Mouse (Mus musculus) midbrain, embryonic 10.5 days (tissue): Measurements from ENCODE around the gene Ugt3a1. TPM values are rescaled to one million over a fixed set of nuclear protein-coding genes. Genes with fewer than 3 reads are reported as not detected.
"Not testable (repeated sequence)": the region's sequence is repeated elsewhere in the genome, so short reads cannot be mapped to it uniquely, and the experiment has no call there.

Experiments
- DNase-seq: peaks from one replicate; pipeline ENCODE4 v3.0.0-alpha.2; 2017; ENCODE audit warnings: low spot score
- H3K27ac ChIP-seq: fragments of 300-500 bp; sonication (generic); replicated peaks from 2 replicates; pipeline ENCODE4 v1.5.1; 2016; ENCODE audit warnings: mild to moderate bottlenecking
- H3K27me3 ChIP-seq: fragments of 300-500 bp; sonication (generic); 2 replicates; pipeline ENCODE4 v1.6.1; 2016; ENCODE audit warnings: low read depth, mild to moderate bottlenecking; ENCODE audit not compliant: poor library complexity, severe bottlenecking
- H3K36me3 ChIP-seq: fragments of 300-500 bp; sonication (generic); 2 replicates; pipeline ENCODE4 v1.6.1; 2016; ENCODE audit warnings: mild to moderate bottlenecking, moderate library complexity
- H3K4me1 ChIP-seq: fragments of 300-500 bp; sonication (generic); 2 replicates; pipeline ENCODE4 v1.6.1; 2016
- H3K4me3 ChIP-seq: fragments of 300-500 bp; sonication (generic); 2 replicates; pipeline ENCODE4 v1.5.1; 2016; ENCODE audit warnings: mild to moderate bottlenecking, moderate library complexity
- H3K9me3 ChIP-seq: fragments of 300-500 bp; sonication (generic); replicated peaks from 2 replicates; pipeline ENCODE4 v1.6.1; 2016; ENCODE audit warnings: mild to moderate bottlenecking
- WGBS: fragments of 180-500 bp; shearing (Covaris S2); methylation state at CpG from one replicate; pipeline ENCODE4 v1.1.7; 2016; 5-methylcytosine and 5-hydroxymethylcytosine counted together
- polyA plus RNA-seq: library from polyadenylated mRNA; unstranded; fragments of >200 nt; fragmentation: Nextera tagmentation; extraction: Ambion mirVana; gene quantifications from 2 replicates; pipeline ENCODE4 v1.2.1, GENCODE M21; 2016

The Ugt3a1 gene
- not detected in 2 replicates for polyA plus RNA-seq

DNA sequence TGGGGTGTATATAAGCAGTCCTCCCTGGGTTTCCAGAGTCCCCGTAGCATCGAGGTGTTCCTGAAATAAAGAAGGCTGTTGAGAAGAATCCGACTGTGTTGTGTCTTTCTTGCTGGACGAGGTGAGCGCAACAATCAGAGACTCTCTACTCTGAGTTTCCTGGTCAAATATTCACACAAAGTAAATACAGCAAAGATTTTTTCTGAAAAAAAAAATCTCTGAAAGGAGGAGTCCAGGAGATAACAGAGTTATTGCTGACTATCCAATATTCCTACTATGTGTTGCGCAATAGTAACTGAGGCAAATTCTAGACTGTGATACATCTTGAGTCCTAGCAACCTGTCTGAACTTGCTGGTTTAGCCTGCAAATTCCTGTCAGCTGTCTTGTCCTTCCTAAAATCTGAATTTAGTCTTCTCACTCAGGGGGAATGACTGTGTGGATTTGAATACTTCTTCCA is at the start of gene Ugt3a1:
TSS of gene Ugt3a1 (plus strand) at position 51 of the 458 bp plus-strand sequence.
- no peak within 1 kb of the TSS for H3K4me3 ChIP-seq
- no peaks in the 10 kb centered on the region for H3K27me3 ChIP-seq
- no peak for DNase-seq
- no peaks in the 10 kb centered on the region for H3K4me1 ChIP-seq
- H3K9me3 ChIP-seq = no peaks in the 10 kb centered on the region
- WGBS = 96% methylated on average over 6 of the region's 6 CpGs
- no peak within 1 kb of the TSS for H3K27ac ChIP-seq
- no peaks in the 10 kb centered on the region for H3K36me3 ChIP-seq

DNA sequence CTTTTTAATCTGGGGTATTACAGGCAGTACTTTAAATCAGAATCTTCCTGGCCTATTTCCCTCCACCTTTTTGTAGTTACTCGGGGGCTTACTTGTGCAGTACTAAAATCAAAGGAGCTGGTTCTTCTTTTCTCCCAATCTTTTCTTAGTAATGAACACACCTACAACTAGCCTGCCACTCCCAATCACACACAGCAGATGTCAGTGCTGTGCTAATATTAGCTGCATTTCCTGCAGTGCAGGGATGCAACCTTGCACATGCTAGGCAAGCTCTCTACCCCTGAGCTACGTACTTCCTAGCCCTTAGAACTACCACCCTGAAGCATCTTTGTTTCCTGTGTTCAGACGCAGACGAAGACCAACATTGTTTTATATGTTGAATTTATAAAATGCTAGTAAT is 45.8 kb upstream of the Ugt3a1 start:
- H3K27me3 ChIP-seq, H3K27ac ChIP-seq, H3K9me3 ChIP-seq, DNase-seq, H3K4me3 ChIP-seq, H3K4me1 ChIP-seq, H3K36me3 ChIP-seq: not testable (repeated sequence)
- WGBS = 82% methylated on average over 4 of the region's 4 CpGs

DNA sequence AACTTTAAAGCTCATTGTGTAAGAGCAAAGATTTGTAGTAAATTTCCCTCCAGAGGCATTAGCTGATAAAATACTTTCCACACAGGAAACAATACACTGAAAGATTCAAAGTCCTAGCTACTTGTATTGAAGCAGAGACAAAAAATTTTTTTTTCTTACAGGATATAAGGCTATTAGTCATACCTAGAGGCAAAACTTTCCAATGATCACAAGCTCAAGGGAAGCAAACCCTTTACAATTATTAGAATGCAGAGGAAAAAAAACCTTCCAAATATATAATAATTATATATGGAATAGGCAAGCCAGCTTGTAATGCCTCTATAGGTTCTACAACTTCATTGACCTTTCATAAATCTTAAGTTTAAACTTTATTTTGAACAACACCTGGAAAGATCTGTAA is 30.3 kb upstream of the Ugt3a1 start:
- Histone ChIP-seq H3K4me1 (no peaks in the 10 kb centered on the region), H3K36me3 (no peaks in the 10 kb centered on the region), H3K4me3 (no peak overlapping the region), H3K9me3 (no peaks in the 10 kb centered on the region), H3K27me3 (no peaks in the 10 kb centered on the region), H3K27ac (no peak overlapping the region)
- DNase-seq = no peak

DNA sequence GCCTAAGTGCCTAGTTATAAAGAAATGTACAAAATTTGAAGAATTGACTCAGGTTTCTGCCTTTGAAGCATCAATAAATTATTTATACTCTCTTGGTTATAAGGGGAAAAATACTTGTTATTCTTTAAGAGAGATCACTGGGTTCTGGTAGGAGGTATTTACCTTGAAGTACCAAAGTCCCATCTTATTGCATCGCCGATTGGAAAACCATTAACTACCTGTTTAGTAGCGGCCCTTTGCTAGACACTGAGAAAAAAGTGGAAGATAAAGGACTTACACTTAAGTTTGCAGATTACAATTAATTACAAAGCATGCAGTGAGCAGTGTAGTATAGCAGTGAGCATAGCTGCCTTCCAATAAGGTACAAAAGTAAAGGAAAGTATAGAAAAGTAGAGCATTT is 23.8 kb upstream of the Ugt3a1 start:
- H3K9me3 ChIP-seq = no peaks in the 10 kb centered on the region
- no peak for DNase-seq
- no peak overlapping the region for H3K4me3 ChIP-seq
- no peaks in the 10 kb centered on the region for H3K4me1 ChIP-seq
- H3K27me3 ChIP-seq = no peaks in the 10 kb centered on the region
- H3K27ac ChIP-seq = no peak overlapping the region
- no peaks in the 10 kb centered on the region for H3K36me3 ChIP-seq
- 91% methylated on average over 3 of the region's 3 CpGs for WGBS

DNA sequence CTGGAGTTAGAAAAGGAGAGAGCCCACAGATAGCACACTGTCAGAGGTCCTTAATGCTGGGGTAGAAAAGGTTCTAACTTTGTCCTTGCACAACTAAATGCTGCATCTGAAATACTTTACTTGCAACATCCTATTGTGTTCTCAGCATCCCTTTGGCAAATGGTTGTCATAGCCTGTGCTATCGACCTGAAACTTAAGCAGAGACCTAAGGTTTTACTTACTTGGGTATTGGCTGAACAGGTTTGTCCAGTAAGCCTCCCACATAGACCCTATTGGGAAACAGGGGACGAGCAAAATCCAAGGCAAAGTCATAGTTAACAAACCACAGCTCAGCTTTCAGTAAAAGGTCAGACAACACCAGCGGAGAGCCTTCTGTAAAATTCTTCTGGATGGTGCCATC is 16.1 kb upstream of the Ugt3a1 start:
- no peaks in the 10 kb centered on the region for H3K4me1 ChIP-seq
- 75% methylated on average over 3 of the region's 3 CpGs for WGBS

DNA sequence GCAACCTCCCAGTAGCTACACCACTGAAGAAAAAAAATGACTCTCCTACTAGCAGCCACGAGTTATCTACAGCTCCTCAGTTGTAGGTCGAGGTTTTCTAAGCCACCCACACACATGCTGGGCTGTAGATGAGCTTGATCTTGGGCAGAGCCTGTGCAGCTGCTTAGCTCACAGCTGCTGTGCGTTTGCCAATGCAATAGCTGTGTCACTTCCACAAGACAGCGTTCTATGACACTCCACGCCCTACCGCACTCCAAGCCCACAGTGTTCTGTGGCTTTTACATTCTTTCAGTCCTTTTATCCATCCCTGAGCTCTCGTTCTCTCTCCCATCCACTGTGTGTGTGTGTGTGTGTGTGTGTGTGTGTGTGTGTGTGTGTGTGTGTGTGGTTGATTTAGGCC is 4.8 kb upstream of the Ugt3a1 start:
- 86% methylated on average over 7 of the region's 7 CpGs for WGBS
- DNase-seq = no peak
- no peaks in the 10 kb centered on the region for H3K4me1 ChIP-seq
- H3K27ac ChIP-seq = no peak overlapping the region
- no peaks in the 10 kb centered on the region for H3K27me3 ChIP-seq
- H3K36me3 ChIP-seq = no peaks in the 10 kb centered on the region
- H3K4me3 ChIP-seq = no peak overlapping the region
- no peaks in the 10 kb centered on the region for H3K9me3 ChIP-seq

More for the DNA sequence above, 16.1 kb upstream of the Ugt3a1 start:
- no peak for DNase-seq
- no peaks in the 10 kb centered on the region for H3K27me3 ChIP-seq
- H3K9me3 ChIP-seq = no peaks in the 10 kb centered on the region
- H3K36me3 ChIP-seq = no peaks in the 10 kb centered on the region
- H3K27ac ChIP-seq = no peak overlapping the region
- no peak overlapping the region for H3K4me3 ChIP-seq

DNA sequence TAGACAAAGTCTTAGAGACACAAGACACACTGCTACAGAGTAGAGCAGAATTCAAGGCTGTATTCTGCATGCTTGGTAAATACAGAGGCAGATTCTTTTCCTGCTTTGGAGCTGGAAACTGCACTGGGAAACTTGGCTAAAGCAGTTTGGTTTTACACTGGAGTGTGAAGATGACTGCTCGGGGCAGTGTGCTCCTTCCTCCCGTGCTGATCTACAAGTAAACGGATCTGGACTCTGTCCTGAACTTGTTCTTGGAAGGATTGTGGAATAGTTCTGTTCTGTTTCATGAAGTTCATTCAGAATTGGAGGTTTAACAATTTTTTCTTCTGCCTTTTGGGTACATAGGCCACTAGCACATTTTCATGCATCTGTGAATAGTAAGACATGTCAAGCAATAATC is 2.3 kb downstream of the Ugt3a1 start:
- no peak for DNase-seq
- Histone ChIP-seq H3K27me3 (no peaks in the 10 kb centered on the region), H3K4me3 (no peak overlapping the region), H3K4me1 (no peaks in the 10 kb centered on the region), H3K36me3 (no peaks in the 10 kb centered on the region), H3K9me3 (no peaks in the 10 kb centered on the region), H3K27ac (no peak overlapping the region)
- WGBS = 86% methylated on average over 3 of the region's 3 CpGs

DNA sequence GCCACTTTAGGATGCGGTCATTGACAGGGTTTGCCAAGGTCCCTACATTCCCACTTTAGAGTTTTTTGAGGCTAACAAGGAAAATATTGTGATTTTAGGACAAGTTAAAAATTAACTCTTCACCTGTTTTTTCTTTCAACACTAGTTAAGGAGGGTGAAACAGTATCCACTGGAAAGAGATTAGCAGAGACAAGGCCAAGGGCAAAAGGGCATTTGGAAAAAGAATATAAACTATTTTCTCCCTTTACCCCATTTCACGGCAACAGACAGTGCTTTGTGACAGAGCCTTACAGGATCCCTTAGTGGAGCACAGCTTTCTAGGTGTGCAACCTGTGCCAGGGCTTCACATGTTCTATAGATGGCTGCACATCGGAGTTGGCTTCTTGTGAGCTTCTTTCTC is 2.9 kb downstream of the Ugt3a1 start:
- 92% methylated on average over 3 of the region's 3 CpGs for WGBS
- H3K4me3 ChIP-seq = no peak overlapping the region
- H3K9me3 ChIP-seq = no peaks in the 10 kb centered on the region

DNA sequence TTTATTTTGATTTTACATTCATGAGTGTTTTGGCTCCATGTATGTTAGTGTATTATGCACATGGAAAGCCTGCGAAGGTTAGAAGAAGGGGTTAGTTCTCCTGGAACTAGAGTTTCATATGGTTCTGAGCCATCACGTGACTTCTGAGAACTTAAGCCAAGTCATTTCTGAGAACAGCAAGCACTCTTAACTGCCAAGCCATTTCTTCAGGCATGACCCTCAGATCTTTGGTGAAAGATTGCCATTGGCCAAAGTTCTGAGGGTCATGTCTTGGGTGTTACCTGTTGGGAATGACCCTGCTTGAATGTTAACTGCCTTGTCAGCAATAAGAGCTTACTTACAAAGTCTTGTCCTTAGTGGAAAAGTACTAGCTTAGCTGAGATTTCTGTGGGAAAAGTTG is 6.5 kb downstream of the Ugt3a1 start:
- Histone ChIP-seq H3K4me1 (no peaks in the 10 kb centered on the region), H3K4me3 (no peak overlapping the region), H3K27me3 (no peaks in the 10 kb centered on the region), H3K9me3 (no peaks in the 10 kb centered on the region), H3K27ac (no peak overlapping the region), H3K36me3 (no peaks in the 10 kb centered on the region)
- DNase-seq = no peak
- WGBS = 89% methylated on average over 2 of the region's 2 CpGs

More for the DNA sequence above, 2.9 kb downstream of the Ugt3a1 start:
- H3K27me3 ChIP-seq = no peaks in the 10 kb centered on the region
- no peak overlapping the region for H3K27ac ChIP-seq
- no peak for DNase-seq
- no peaks in the 10 kb centered on the region for H3K4me1 ChIP-seq
- no peaks in the 10 kb centered on the region for H3K36me3 ChIP-seq

DNA sequence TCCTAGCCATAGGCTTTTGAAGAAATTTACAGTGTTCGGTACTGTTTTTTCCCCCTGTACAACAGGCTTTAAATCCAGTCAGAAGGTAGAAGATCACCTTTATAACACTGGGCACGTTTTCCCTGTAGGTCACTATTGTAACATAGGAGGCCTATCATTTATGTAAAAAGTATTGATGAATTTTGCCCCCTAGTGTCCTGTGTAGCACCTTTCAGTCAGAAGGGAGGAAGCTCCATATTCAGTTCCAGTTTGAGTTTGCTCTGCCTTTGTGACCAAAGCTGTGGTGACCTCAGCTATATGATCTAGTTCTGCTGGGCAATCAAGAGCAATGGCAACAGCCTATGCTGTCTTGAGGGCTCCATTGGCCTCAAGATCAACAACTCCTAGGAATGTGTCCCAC is 13.0 kb downstream of the Ugt3a1 start:
- 70% methylated on average over 2 of the region's 2 CpGs for WGBS
- H3K9me3 ChIP-seq = no peaks in the 10 kb centered on the region
- no peaks in the 10 kb centered on the region for H3K4me1 ChIP-seq

DNA sequence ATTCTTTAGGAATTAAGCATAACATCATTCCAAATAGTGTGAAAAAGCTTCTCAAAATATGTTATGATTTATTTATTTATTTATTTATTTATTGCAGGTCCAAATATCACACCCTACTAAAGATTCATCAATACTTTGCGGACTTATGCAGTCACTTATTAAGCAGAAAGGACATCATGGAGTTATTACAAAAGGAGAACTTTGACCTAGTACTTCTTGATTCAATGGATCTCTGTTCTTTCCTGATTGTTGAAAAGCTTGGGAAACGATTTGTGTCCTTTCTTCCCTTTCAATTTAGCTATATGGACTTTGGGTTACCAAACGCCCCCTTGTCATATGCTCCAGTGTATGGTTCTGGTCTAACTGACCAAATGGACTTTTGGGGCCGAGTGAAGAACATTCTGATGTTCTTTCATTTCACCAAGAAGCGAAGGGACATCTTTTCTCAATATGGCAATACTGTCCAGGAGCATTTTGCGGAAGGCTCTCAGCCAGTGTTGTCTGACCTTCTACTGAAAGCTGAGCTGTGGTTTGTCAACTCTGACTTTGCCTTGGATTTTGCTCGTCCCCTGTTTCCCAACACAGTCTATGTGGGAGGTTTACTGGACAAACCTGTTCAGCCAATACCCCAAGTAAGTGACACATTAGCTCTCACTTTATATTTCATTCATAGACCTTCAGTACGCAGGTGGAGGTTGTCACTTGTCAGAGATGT is 29.4 kb downstream of the Ugt3a1 start:
- no peak overlapping the region for H3K27ac ChIP-seq
- no peaks in the 10 kb centered on the region for H3K9me3 ChIP-seq
- no peaks in the 10 kb centered on the region for H3K4me1 ChIP-seq
- no peaks in the 10 kb centered on the region for H3K36me3 ChIP-seq
- DNase-seq = no peak
- H3K27me3 ChIP-seq = no peaks in the 10 kb centered on the region
- 85% methylated on average over 8 of the region's 8 CpGs for WGBS
- no peak overlapping the region for H3K4me3 ChIP-seq

More for the DNA sequence above, 13.0 kb downstream of the Ugt3a1 start:
- H3K36me3 ChIP-seq = no peaks in the 10 kb centered on the region
- no peak overlapping the region for H3K4me3 ChIP-seq
- H3K27me3 ChIP-seq = no peaks in the 10 kb centered on the region
- H3K27ac ChIP-seq = no peak overlapping the region
- no peak for DNase-seq

DNA sequence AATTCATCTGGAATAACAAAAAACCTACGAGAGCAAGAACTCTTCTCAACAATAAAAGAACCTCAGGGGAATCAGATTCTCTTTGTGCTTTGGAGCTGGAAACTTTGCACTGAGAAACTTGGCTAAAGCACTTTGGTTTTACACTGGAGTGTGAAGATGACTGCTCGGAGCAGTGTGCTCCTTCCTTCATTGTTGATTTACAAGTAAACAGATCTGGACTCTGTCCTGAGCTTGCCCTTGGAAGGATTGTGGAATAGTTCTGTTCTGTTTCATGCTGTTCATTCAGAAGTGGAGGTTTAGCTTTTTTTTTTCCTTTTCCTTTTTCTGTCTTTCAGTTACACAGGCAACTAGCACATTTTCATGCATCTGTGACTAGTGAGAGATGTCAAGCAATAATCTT is 57.9 kb downstream of the Ugt3a1 start:
- H3K27ac ChIP-seq = no peak overlapping the region
- WGBS = 79% methylated on average over 2 of the region's 2 CpGs

DNA sequence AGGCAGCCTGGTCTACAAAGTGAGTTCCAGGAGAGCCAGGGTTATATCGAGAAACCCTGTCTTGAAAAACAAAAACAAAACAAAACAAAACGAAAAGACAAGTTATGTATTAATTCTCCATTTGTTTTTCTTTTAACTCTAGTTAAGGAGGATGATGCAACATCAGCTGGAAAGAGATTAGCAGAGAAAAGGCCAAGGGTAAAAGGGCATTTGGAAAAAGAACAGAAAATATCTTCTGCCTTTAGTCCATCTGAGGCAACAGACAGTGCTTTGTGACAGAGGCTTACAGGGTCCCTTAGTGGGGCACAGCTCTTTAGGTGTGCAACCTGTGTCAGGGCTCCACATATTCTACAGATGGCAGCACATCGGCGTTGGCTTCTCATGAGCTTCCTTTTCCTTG is 58.7 kb downstream of the Ugt3a1 start, which contains the start of gene Ugt3a2:
TSS of gene Ugt3a2 (plus strand) at position 210 of the 400 bp plus-strand sequence.
- H3K9me3 ChIP-seq = no peaks in the 10 kb centered on the region
- 85% methylated on average over 4 of the region's 4 CpGs for WGBS
- no peaks in the 10 kb centered on the region for H3K27me3 ChIP-seq
- no peaks in the 10 kb centered on the region for H3K4me1 ChIP-seq
- no peaks in the 10 kb centered on the region for H3K36me3 ChIP-seq
- DNase-seq = no peak
- no peak within 1 kb of the TSS for H3K4me3 ChIP-seq
- no peak within 1 kb of the TSS for H3K27ac ChIP-seq

More for the DNA sequence above, 57.9 kb downstream of the Ugt3a1 start:
- no peaks in the 10 kb centered on the region for H3K36me3 ChIP-seq
- H3K4me3 ChIP-seq = no peak overlapping the region
- H3K9me3 ChIP-seq = no peaks in the 10 kb centered on the region
- DNase-seq = no peak
- no peaks in the 10 kb centered on the region for H3K4me1 ChIP-seq
- H3K27me3 ChIP-seq = no peaks in the 10 kb centered on the region
